In genomic region chr6:54428850-54429446, GRCm38 (mm10) we compare ENCODE assay signal across 8 mouse cellular contexts. TPM values are rescaled to one million over a fixed set of nuclear protein-coding genes. Genes with fewer than 3 reads are reported as not detected.
DNase-seq lines count a peak whose midpoint lies in the region; ATAC-seq and TF ChIP-seq lines count a peak whose summit lies in the region.
"Had no signal": no experiment of that assay in that cellular context is flagged by ENCODE, and none has a peak within 500 bp of the region (broad histone marks: within the 10 kb centered on the region; RNA-seq: fewer than 3 reads in every experiment).

No protein-coding gene starts in this region.

- H3K9me3 ChIP-seq in forebrain, embryonic 11.5 days (ENCODE audit: control insufficient read depth, low read length): no peaks in the 10 kb centered on the region
- no peaks in the 10 kb centered on the region for H3K9me3 ChIP-seq in limb, embryonic 11.5 days (ENCODE audit: control insufficient read depth, low read length)

- peak overlapping the region; percentile 61 for H3K4me3 ChIP-seq in lung, adult 2 months (replicated peaks; ENCODE audit: extremely low read depth, low read depth, low read length)
- peak overlapping the region; percentile 52 for H3K4me3 ChIP-seq in forebrain, embryonic 11.5 days (ENCODE audit: low read depth, low read length)
- H3K4me3 ChIP-seq in limb, embryonic 11.5 days (ENCODE audit: low read depth, low read length): peak overlapping the region; percentile 53
- peak overlapping the region; percentile 69 for H3K4me3 ChIP-seq in olfactory bulb, adult 2 months (ENCODE audit: insufficient read depth, low read depth, low read length)

- WGBS in lung, adult 2 months: 6% methylated on average over 14 of the region's 14 CpGs
- 10% methylated on average over 14 of the region's 14 CpGs for WGBS in forebrain, embryonic 11.5 days
- WGBS in limb, embryonic 11.5 days: 6% methylated on average over 14 of the region's 14 CpGs
- WGBS in olfactory bulb, adult 2 months: 11% methylated on average over 14 of the region's 14 CpGs

- H3K9ac ChIP-seq in forebrain, embryonic 11.5 days (ENCODE audit: low read length): peak overlapping the region; percentile 63
- peak overlapping the region; percentile 59 for H3K9ac ChIP-seq in limb, embryonic 11.5 days (ENCODE audit: low read length)

- no peak for DNase-seq in lung, adult 2 months
- DNase-seq in lung, postnatal 14 days: no peak
- no peak for DNase-seq in forebrain, embryonic 11.5 days (ENCODE audit: low spot score)
- DNase-seq in limb, embryonic 11.5 days (ENCODE audit: low spot score): peak; percentile 42
- DNase-seq in spleen, postnatal 36 days (ENCODE audit: low spot score in 2 of 2): no peak
- DNase-seq in spleen, adult 18-20 months: no peak

- no peak for TF ChIP-seq CTCF in lung, adult 2 months (IDR thresholded peaks at IDR 0.05; ENCODE audit: insufficient read depth, low read length)
- no peak for TF ChIP-seq CTCF in olfactory bulb, adult 2 months (IDR thresholded peaks at IDR 0.05; ENCODE audit: insufficient read depth, low read depth, low read length)

- peak overlapping the region; percentile 96 for H3K4me2 ChIP-seq in forebrain, embryonic 11.5 days (ENCODE audit: low read depth, low read length, severe bottlenecking)
- peak overlapping the region; percentile 97 for H3K4me2 ChIP-seq in limb, embryonic 11.5 days (ENCODE audit: low read depth, severe bottlenecking)

- no peak for TF ChIP-seq POLR2A in lung, adult 2 months (IDR thresholded peaks at IDR 0.05; ENCODE audit: borderline replicate concordance, extremely low read depth, low read depth, low read length)
- no peak for TF ChIP-seq POLR2A in olfactory bulb, adult 2 months (IDR thresholded peaks at IDR 0.05; ENCODE audit: insufficient read depth, low read depth, low read length)

- 0 out of 2 replicates have a peak, but pooled peaks have one; percentile 3 for ATAC-seq in forebrain, embryonic 11.5 days (replicated peaks; ENCODE audit: low FRiP score)
- ATAC-seq in limb, embryonic 11.5 days (ENCODE audit: insufficient number of reproducible peaks, low FRiP score, low TSS enrichment, low read depth): peak; percentile 9; the same call in 1 of the 2 replicates

- H3K27ac ChIP-seq in forebrain, embryonic 11.5 days (ENCODE audit: low read depth, low read length): no peak overlapping the region
- no peak overlapping the region for H3K27ac ChIP-seq in limb, embryonic 11.5 days (replicated peaks; ENCODE audit: low read depth, low read length)
- peak overlapping the region; percentile 60; the same call in 1 of the 2 replicates for H3K27ac ChIP-seq in olfactory bulb, adult 2 months (ENCODE audit: insufficient read depth, low read depth, low read length)
- H3K27ac ChIP-seq: macrophage had no signal

- no peaks in the 10 kb centered on the region for H3K36me3 ChIP-seq in forebrain, embryonic 11.5 days (ENCODE audit: control insufficient read depth, insufficient read depth, low read length)
- no peaks in the 10 kb centered on the region for H3K36me3 ChIP-seq in limb, embryonic 11.5 days (ENCODE audit: control insufficient read depth, insufficient read depth, low read length)

- H3K27me3 ChIP-seq in forebrain, embryonic 11.5 days (ENCODE audit: control insufficient read depth, insufficient read depth, low read length): peaks cover 12% of the 10 kb centered on the region
- H3K27me3 ChIP-seq in limb, embryonic 11.5 days (ENCODE audit: control insufficient read depth, insufficient read depth, low read length): peaks cover 6% of the 10 kb centered on the region

- peaks cover 7% of the 10 kb centered on the region for H3K4me1 ChIP-seq in lung, adult 2 months (ENCODE audit: control insufficient read depth, insufficient read depth, low read length)
- H3K4me1 ChIP-seq in forebrain, embryonic 11.5 days (replicated peaks; ENCODE audit: control insufficient read depth, insufficient read depth, low read length): peaks cover 2% of the 10 kb centered on the region; the same call in 1 of the 2 replicates
- peaks cover 7% of the 10 kb centered on the region for H3K4me1 ChIP-seq in limb, embryonic 11.5 days (ENCODE audit: control insufficient read depth, insufficient read depth, low read length)
- peaks cover 6% of the 10 kb centered on the region for H3K4me1 ChIP-seq in olfactory bulb, adult 2 months (ENCODE audit: control insufficient read depth, insufficient read depth, low read length)

RNA-seq across cellular contexts. Expression of gene Wipf3, which starts 0.5 kb away (rescaled TPM):
- 4.6 and 5.0 TPM in 2 replicates for polyA plus RNA-seq in lung, adult 2 months (2012; rRNA removed)
- polyA plus RNA-seq in forebrain, embryonic 11.5 days (2014; fragmentation: Nextera tagmentation; extraction: Ambion mirVana): 0.96 and 1.3 TPM in 2 replicates
- 0.54 and 0.95 TPM in 2 replicates for polyA plus RNA-seq in limb, embryonic 11.5 days (2014; fragmentation: Nextera tagmentation; extraction: Ambion mirVana)
- not detected in 2 replicates for polyA plus RNA-seq in olfactory bulb, adult 2 months (2012; ENCODE audit: insufficient read depth, insufficient read length, low replicate concordance, missing spikeins)
- polyA plus RNA-seq: macrophage had no signal
